Mouse (Mus musculus) stomach, embryonic 14.5 days (tissue): Measurements from ENCODE around the gene Nid1. TPM values are rescaled to one million over a fixed set of nuclear protein-coding genes. Genes with fewer than 3 reads are reported as not detected.
A peak's percentile ranks its signal among the peaks of the same experiment; 100 is the strongest.
"Not testable (repeated sequence)": the region's sequence is repeated elsewhere in the genome, so short reads cannot be mapped to it uniquely, and the experiment has no call there.

Source experiments
- ATAC-seq: fragments of 200-750 bp; cut with Nextera tagmentation; 2 replicates; pipeline ENCODE4 v1.8.0; 2017; ENCODE audit warnings: low read depth, moderate TSS enrichment; ENCODE audit not compliant: insufficient number of reproducible peaks, insufficient read depth, low FRiP score
- H3K27ac ChIP-seq: fragments of 300-500 bp; sonication (generic); 2 replicates; pipeline ENCODE4 v1.5.1; 2014; ENCODE audit warnings: mild to moderate bottlenecking, low read length, moderate library complexity, mixed read lengths
- H3K27me3 ChIP-seq: fragments of 300-500 bp; sonication (generic); 2 replicates; pipeline ENCODE4 v1.6.1; 2014; ENCODE audit warnings: low read length, control low read depth, mixed read lengths; ENCODE audit not compliant: control insufficient read depth, insufficient read depth
- H3K36me3 ChIP-seq: fragments of 300-500 bp; sonication (generic); 2 replicates; pipeline ENCODE4 v1.6.1; 2014; ENCODE audit warnings: mild to moderate bottlenecking, control low read depth, low read length, moderate library complexity, mixed read lengths; ENCODE audit not compliant: control insufficient read depth, insufficient read depth
- H3K4me1 ChIP-seq: fragments of 300-500 bp; sonication (generic); 2 replicates; pipeline ENCODE4 v1.6.1; 2014; ENCODE audit warnings: low read length, control low read depth, mixed read lengths; ENCODE audit not compliant: control insufficient read depth, insufficient read depth
- H3K4me2 ChIP-seq: fragments of 300-500 bp; sonication (generic); replicated peaks from 2 replicates; pipeline ENCODE4 v1.6.1; 2014; ENCODE audit warnings: low read depth, low read length, control low read depth
- H3K4me3 ChIP-seq: fragments of 300-500 bp; sonication (generic); 2 replicates; pipeline ENCODE4 v1.5.1; 2014; ENCODE audit warnings: low read depth, low read length, control low read depth
- H3K9ac ChIP-seq: fragments of 300-500 bp; sonication (generic); replicated peaks from 2 replicates; pipeline ENCODE4 v1.6.1; 2014; ENCODE audit warnings: low read depth, mild to moderate bottlenecking, control low read depth, low read length, moderate library complexity, mixed read lengths
- H3K9me3 ChIP-seq: fragments of 300-500 bp; sonication (generic); 2 replicates; pipeline ENCODE4 v1.6.1; 2016; ENCODE audit warnings: low read depth, low read length, control low read depth; ENCODE audit not compliant: control insufficient read depth
- WGBS: fragments of 180-500 bp; shearing (Covaris S2); extraction: QIAGEN DNeasy Blood & Tissue Kit; methylation state at CpG from one replicate; pipeline ENCODE4 v1.1.7; 2014; 5-methylcytosine and 5-hydroxymethylcytosine counted together
- polyA plus RNA-seq: library from polyadenylated mRNA; unstranded; fragments of >200 nt; fragmentation: Nextera tagmentation; extraction: Ambion mirVana; gene quantifications from 2 replicates; pipeline ENCODE4 v1.2.1, GENCODE M21; 2014

Nid1 gene
- polyA plus RNA-seq, 1 experiment from 2014 or later = 87.6 TPM

DNA sequence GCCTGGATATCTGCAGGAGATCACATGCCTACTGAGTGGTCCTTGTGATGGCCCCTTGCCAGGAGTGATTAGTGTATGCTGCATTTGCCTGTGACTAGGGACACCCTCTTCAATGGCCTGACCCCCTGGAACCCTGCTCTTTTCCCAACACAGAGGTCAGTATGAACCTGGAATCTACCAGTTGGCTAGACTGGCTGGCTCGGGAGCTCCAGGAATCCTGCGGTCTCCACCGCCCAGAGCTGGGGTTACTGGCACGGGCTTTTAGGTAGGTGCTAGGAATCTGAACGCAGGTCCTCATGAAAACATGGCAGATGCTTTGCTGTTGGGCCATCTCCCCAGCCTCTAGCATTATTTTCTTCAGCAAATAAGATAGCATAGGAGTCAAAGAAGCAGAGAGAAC is 8.2 kb downstream of the Nid1 start:
- not testable (repeated sequence) for H3K4me3 ChIP-seq, H3K4me2 ChIP-seq, H3K9me3 ChIP-seq, ATAC-seq, H3K9ac ChIP-seq, H3K27me3 ChIP-seq, H3K27ac ChIP-seq, H3K4me1 ChIP-seq, H3K36me3 ChIP-seq
- WGBS = 88% methylated on average over 5 of the region's 5 CpGs

- H3K36me3 ChIP-seq, H3K4me1 ChIP-seq, H3K9ac ChIP-seq, H3K27me3 ChIP-seq, H3K9me3 ChIP-seq, H3K4me3 ChIP-seq, H3K27ac ChIP-seq, H3K4me2 ChIP-seq: not testable (repeated sequence)
- ATAC-seq = peak; percentile 47
- 29% methylated on average over 4 of the region's 4 CpGs for WGBS
Observed at GRCm38 (mm10) chr13:13446711-13447443, 9.5 kb downstream of the Nid1 start.

DNA sequence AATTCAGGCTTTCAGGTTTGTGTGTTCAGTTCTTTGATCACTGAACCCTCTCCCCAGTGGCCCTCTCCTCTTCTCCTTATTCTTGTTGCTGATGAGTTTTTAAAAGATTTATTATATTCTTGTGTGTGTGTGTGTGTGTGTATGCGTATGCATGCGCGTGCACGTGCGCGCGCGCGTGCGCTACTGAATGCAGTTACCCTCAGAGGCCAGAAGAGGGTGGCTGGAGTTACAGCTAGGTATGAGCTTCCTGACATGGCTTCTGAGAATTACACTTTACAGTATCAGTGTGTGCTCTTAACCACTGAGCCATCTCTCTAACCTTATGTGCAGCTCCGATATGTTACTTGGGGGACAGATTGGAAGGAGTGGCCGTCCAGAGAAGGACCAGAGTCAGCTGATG is 12.6 kb downstream of the Nid1 start:
- not testable (repeated sequence) for H3K4me2 ChIP-seq, H3K27me3 ChIP-seq, H3K4me1 ChIP-seq, H3K9me3 ChIP-seq, H3K36me3 ChIP-seq, H3K9ac ChIP-seq, H3K27ac ChIP-seq, ATAC-seq, H3K4me3 ChIP-seq
- 66% methylated on average over 12 of the region's 12 CpGs for WGBS

DNA sequence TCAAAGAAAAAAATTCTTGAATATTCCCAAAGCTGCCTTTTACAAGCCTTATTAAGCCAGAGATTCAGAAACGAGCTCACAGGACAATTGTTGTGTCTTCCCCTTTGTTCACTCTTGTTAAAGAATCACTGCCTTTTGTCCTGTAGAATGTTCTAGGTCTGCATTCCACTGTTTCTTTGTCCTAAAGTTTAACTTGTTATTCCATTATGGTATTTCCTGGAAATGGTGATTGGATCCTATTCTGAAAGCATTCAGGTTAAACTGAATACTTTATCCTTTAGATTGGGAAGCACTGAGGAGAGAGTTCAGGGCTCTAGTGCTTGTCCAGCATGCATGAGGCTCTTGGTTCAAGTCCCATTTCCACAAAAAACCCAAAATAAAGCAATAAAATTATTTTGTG is 13.6 kb downstream of the Nid1 start:
- not testable (repeated sequence) for H3K4me3 ChIP-seq, H3K27me3 ChIP-seq, H3K4me2 ChIP-seq, H3K27ac ChIP-seq, H3K9ac ChIP-seq, H3K4me1 ChIP-seq, ATAC-seq, H3K9me3 ChIP-seq, H3K36me3 ChIP-seq
- 71% methylated on average over 1 of the region's 1 CpGs for WGBS

DNA sequence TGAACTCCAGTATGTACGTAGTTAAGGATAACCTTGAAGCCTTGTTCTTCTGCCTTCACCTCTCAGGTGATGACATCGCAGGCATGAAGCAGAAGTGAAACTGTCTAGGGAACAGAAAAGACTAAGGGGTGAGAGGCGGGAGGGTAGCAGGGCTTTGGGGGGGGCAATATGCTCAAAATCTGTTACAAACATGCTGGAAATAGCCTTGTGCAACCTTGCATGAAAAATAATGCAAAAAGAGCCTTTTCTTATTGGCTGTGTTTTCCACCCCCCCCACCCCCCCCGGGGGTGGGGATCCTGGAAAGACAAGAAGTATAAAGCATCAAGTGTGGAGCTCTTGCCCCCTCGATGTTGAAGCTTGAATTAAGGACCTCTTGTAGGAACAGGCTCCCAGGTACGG is 16.0 kb downstream of the Nid1 start:
- not testable (repeated sequence) for ATAC-seq, H3K27ac ChIP-seq, H3K4me1 ChIP-seq, H3K36me3 ChIP-seq, H3K9ac ChIP-seq, H3K27me3 ChIP-seq, H3K4me2 ChIP-seq, H3K9me3 ChIP-seq, H3K4me3 ChIP-seq
- WGBS = 86% methylated on average over 6 of the region's 6 CpGs

DNA sequence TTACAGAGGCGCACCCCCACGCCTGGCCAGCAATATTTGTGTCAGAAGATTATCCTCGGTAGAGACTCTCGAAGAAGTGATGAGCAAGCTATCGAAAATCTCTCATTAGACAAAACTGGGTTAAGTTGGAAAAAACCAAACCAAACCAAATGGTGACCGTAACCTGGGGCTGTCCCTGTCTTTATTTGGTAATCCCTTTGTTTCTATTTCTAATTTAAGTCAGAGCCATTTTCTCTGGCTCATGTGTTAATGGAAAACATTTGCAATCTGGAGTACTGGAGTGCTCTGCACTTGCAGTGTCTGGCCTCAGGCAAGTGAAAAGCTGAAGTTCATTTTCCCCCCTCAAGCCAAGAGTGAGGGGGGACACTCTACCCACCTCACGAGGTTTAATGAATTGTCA is 16.9 kb downstream of the Nid1 start:
- H3K4me3 ChIP-seq, H3K4me2 ChIP-seq, H3K9ac ChIP-seq, H3K27ac ChIP-seq, H3K4me1 ChIP-seq, ATAC-seq, H3K9me3 ChIP-seq, H3K27me3 ChIP-seq, H3K36me3 ChIP-seq: not testable (repeated sequence)
- WGBS = 85% methylated on average over 7 of the region's 7 CpGs

DNA sequence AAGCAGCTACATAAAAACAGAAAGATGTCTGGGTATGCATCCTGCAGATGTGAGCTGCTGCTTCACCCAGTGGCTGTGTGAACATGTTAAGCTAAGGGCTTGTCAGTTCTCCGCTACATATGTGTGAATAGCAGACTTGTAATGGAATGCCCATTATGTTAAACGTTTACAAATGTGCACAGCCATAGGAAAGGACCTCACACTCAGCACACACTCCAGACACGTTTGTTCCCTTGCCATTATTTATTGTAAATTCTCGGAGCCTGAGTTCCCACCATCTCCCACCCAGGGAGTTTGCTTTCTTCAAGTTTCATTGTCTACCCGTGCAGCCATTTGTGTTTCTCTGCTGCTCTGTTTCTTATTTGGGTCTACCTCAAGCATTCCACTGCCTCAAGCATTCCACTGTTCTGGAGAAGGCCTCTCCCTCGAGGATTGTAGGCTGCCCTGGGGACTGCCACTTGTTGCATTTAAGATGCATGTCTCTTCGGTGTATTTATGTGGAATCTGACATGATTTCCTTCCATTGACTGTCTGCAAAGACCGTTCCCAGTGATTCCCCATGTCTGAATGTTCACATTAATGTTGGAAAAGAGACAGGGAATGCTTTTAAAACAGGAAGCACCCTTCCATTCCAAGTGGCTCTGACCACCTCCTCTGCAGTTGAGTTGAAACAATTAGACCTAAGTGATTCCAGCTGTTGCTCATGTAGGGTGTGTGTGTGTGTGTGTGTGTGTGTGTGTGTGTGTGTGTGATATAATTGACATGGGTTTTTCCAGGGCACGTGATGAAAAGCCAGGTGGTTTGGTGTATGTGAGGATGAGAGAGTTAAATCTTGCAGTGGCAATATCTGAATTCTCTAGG is 18.5 kb downstream of the Nid1 start:
- ATAC-seq, H3K4me3 ChIP-seq, H3K9me3 ChIP-seq, H3K4me1 ChIP-seq, H3K9ac ChIP-seq, H3K27me3 ChIP-seq, H3K36me3 ChIP-seq, H3K27ac ChIP-seq, H3K4me2 ChIP-seq: not testable (repeated sequence)
- 30% methylated on average over 8 of the region's 9 CpGs for WGBS

DNA sequence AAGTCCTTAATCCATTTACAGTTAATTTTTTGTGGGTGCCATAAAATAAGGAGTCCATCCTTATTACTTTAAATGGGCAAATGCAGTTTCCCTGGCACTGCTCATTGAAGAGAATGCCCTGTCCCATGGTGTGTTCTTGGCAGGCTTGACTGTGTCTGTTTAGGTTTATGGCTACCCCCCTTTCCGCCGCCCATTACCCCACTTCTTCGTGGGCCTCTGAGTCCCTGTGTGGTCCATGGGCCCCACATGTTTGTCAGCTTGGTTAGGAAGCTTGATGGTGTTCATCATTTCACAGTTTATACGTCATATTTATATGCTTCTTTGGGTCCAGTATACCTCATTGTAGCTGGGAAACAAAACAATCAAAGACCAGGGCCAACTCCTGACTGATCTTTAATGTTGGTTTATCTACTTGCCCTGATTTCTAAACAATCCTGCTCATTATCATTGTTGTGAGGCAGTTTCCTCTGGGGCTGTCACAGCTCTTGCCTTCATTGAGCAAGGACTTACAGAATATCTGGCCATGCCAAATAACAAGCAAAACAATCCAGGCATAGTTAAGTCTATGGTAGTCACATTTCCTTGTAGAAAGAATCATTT is 20.9 kb downstream of the Nid1 start:
- no peak overlapping the region for H3K27ac ChIP-seq
- H3K36me3 ChIP-seq = no peaks in the 10 kb centered on the region
- no peaks in the 10 kb centered on the region for H3K27me3 ChIP-seq
- H3K9me3 ChIP-seq = no peaks in the 10 kb centered on the region
- ATAC-seq = no peak
- no peak overlapping the region for H3K4me3 ChIP-seq
- H3K4me1 ChIP-seq = no peaks in the 10 kb centered on the region
- H3K4me2 ChIP-seq = no peak overlapping the region
- no peak overlapping the region for H3K9ac ChIP-seq
- WGBS = 77% methylated on average over 4 of the region's 4 CpGs
